ENCODE assay signal across 24 mouse cellular contexts in genomic region chr10:6366182-6366581, GRCm38 (mm10).
DNase-seq lines count a peak whose midpoint lies in the region; ATAC-seq and TF ChIP-seq lines count a peak whose summit lies in the region.
"Had no signal": no experiment of that assay in that cellular context is flagged by ENCODE, and none has a peak within 500 bp of the region (broad histone marks: within the 10 kb centered on the region; RNA-seq: fewer than 3 reads in every experiment).

No protein-coding gene starts in this region.

- no peak for TF ChIP-seq CTCF in heart, adult 2 months (IDR thresholded peaks at IDR 0.05)

- H3K9me3 ChIP-seq in heart, embryonic 12.5 days (replicated peaks) = no peaks in the 10 kb centered on the region
- no peaks in the 10 kb centered on the region for H3K9me3 ChIP-seq in heart, embryonic 16.5 days (replicated peaks; ENCODE audit: control insufficient read depth, low read length)
- H3K9me3 ChIP-seq: embryonic facial prominence, embryonic 15.5 days; forebrain, embryonic 10.5 days; G1E; hindbrain, embryonic 13.5 days had no signal

- no peak for TF ChIP-seq EP300 in heart, adult 2 months (IDR thresholded peaks at IDR 0.05; ENCODE audit: insufficient read depth, low read depth, low read length)

- DNase-seq in heart, adult 2 months = no peak
- no peak for DNase-seq in heart, postnatal 25 days (ENCODE audit: low spot score)
- DNase-seq in 3T3-L1 (ENCODE audit: low read depth, low spot score) = peak; percentile 2
- DNase-seq in Muller cell, postnatal 12 days (ENCODE audit: inconsistent ontology term) = peak; percentile 30
- no peak for DNase-seq in lung, postnatal 36 days
- DNase-seq: adrenal gland, postnatal 14 days; B cell, adult 2 months; cerebellum, adult 11-12 months; cerebellum, adult 9-11 months; cerebellum, postnatal 36 days; gastrocnemius, postnatal 36 days; kidney, adult 11 months; kidney, adult 9 months had no signal

- H3K4me3 ChIP-seq in heart, embryonic 12.5 days = no peak overlapping the region
- no peak overlapping the region for H3K4me3 ChIP-seq in heart, adult 2 months
- H3K4me3 ChIP-seq in heart, embryonic 16.5 days (ENCODE audit: low read length) = no peak overlapping the region
- H3K4me3 ChIP-seq: embryonic facial prominence, embryonic 15.5 days; erythroblast, embryonic 14.5 days; forebrain, embryonic 10.5 days; hindbrain, embryonic 13.5 days had no signal

- intact Hi-C loops in heart, adult 2 months (cut with DNase I) = no loop called here
- intact Hi-C loops in heart, postnatal 25 days (cut with DNase I) = no loop called here

- 30% methylated on average over 4 of the region's 4 CpGs for WGBS in heart, embryonic 12.5 days
- WGBS in heart, adult 2 months = 56% methylated on average over 4 of the region's 4 CpGs
- WGBS in heart, embryonic 16.5 days = 32% methylated on average over 4 of the region's 4 CpGs

- H3K36me3 ChIP-seq in heart, embryonic 12.5 days = no peaks in the 10 kb centered on the region
- H3K36me3 ChIP-seq in heart, adult 2 months (ENCODE audit: control insufficient read depth, insufficient read depth, low read length) = no peaks in the 10 kb centered on the region
- H3K36me3 ChIP-seq in heart, embryonic 16.5 days (ENCODE audit: control insufficient read depth, insufficient read depth) = no peaks in the 10 kb centered on the region
- H3K36me3 ChIP-seq: embryonic facial prominence, embryonic 15.5 days; forebrain, embryonic 10.5 days; G1E; hindbrain, embryonic 13.5 days had no signal

- H3K27ac ChIP-seq in heart, embryonic 12.5 days (ENCODE audit: poor library complexity, severe bottlenecking) = peak overlapping the region; percentile 15; the same call in 1 of the 2 replicates
- no peak overlapping the region for H3K27ac ChIP-seq in heart, adult 2 months
- H3K27ac ChIP-seq in heart, embryonic 16.5 days (ENCODE audit: low read length) = no peak overlapping the region
- H3K27ac ChIP-seq: embryonic facial prominence, embryonic 15.5 days; forebrain, embryonic 10.5 days; hindbrain, embryonic 13.5 days; hindbrain, postnatal 0 days; kidney, postnatal 0 days had no signal

- ATAC-seq in heart, embryonic 12.5 days (ENCODE audit: insufficient number of reproducible peaks, low FRiP score) = peak; percentile 48
- peak; percentile 86 for ATAC-seq in heart, embryonic 16.5 days (replicated peaks; ENCODE audit: extremely low read depth, insufficient read depth, low FRiP score)
- ATAC-seq: CD4-positive, CD25-positive, alpha-beta regulatory T cell, adult 4 months; forebrain, embryonic 14.5 days; hindbrain, postnatal 0 days had no signal

- no peak for TF ChIP-seq POLR2A in heart, adult 2 months (IDR thresholded peaks at IDR 0.05; ENCODE audit: insufficient read depth, low read depth, low read length)

- no peaks in the 10 kb centered on the region for H3K79me2 ChIP-seq in heart, adult 2 months (replicated peaks; ENCODE audit: control insufficient read depth, insufficient read depth, low read length)

- H3K4me1 ChIP-seq in heart, embryonic 12.5 days (replicated peaks) = peaks cover 5% of the 10 kb centered on the region
- H3K4me1 ChIP-seq in heart, adult 2 months (ENCODE audit: control insufficient read depth, insufficient read depth, low read length) = no peaks in the 10 kb centered on the region; the same call in 1 of the 2 replicates
- H3K4me1 ChIP-seq in heart, embryonic 16.5 days (ENCODE audit: control insufficient read depth, insufficient read depth, low read length) = peaks cover 1% of the 10 kb centered on the region; the same call in 1 of the 2 replicates
- H3K4me1 ChIP-seq: embryonic facial prominence, embryonic 15.5 days; forebrain, embryonic 10.5 days; hindbrain, embryonic 13.5 days had no signal

- no peak overlapping the region for H3K9ac ChIP-seq in heart, embryonic 12.5 days
- H3K9ac ChIP-seq in heart, adult 2 months (ENCODE audit: low read depth, low read length) = no peak overlapping the region
- no peak overlapping the region for H3K9ac ChIP-seq in heart, embryonic 16.5 days (ENCODE audit: low read length)
- H3K9ac ChIP-seq: embryonic facial prominence, embryonic 15.5 days; hindbrain, embryonic 13.5 days had no signal

- no peaks in the 10 kb centered on the region for H3K27me3 ChIP-seq in heart, embryonic 12.5 days (replicated peaks)
- no peaks in the 10 kb centered on the region for H3K27me3 ChIP-seq in heart, adult 2 months (ENCODE audit: control insufficient read depth, insufficient read depth, low read length)
- H3K27me3 ChIP-seq in heart, embryonic 16.5 days (ENCODE audit: control insufficient read depth, insufficient read depth, low read length) = no peaks in the 10 kb centered on the region
- H3K27me3 ChIP-seq: embryonic facial prominence, embryonic 15.5 days; hindbrain, embryonic 13.5 days had no signal

- H3K4me2 ChIP-seq in heart, embryonic 12.5 days = no peak overlapping the region
- no peak overlapping the region for H3K4me2 ChIP-seq in heart, embryonic 16.5 days (ENCODE audit: low read depth, low read length)
- H3K4me2 ChIP-seq: embryonic facial prominence, embryonic 15.5 days; hindbrain, embryonic 13.5 days had no signal

Comparison
In these comparisons a context has a peak if more than half of its experiments do, and no peak if none do; other contexts are left out.
1. DNase-seq: peak in 3T3-L1 (single experiment) and Muller cell, postnatal 12 days (single experiment); none in heart, adult 2 months (0 of 2), heart, postnatal 25 days (single experiment) and lung, postnatal 36 days (single experiment).